Mouse (Mus musculus) limb, embryonic 14.5 days (tissue): ENCODE measurements around the gene Galnt10. TPM values are rescaled to one million over a fixed set of nuclear protein-coding genes. Genes with fewer than 3 reads are reported as not detected.
"Not testable (repeated sequence)": the region's sequence is repeated elsewhere in the genome, so short reads cannot be mapped to it uniquely, and the experiment has no call there.

Source experiments
- ATAC-seq: fragments of 200-750 bp; cut with Nextera tagmentation; 2 replicates; pipeline ENCODE4 v1.8.0; 2017; ENCODE audit warnings: low read depth, moderate number of reproducible peaks, moderate TSS enrichment; ENCODE audit not compliant: low FRiP score
- DNase-seq: peaks from one replicate; pipeline ENCODE4 v3.0.0-alpha.2; 2015; ENCODE audit warnings: low spot score
- H3K27ac ChIP-seq: fragments of 300-500 bp; sonication (generic); replicated peaks from 2 replicates; pipeline ENCODE4 v1.5.1; 2014; ENCODE audit warnings: low read depth, mild to moderate bottlenecking, low read length, moderate library complexity, mixed read lengths
- H3K27me3 ChIP-seq: fragments of 300-500 bp; sonication (generic); 2 replicates; pipeline ENCODE4 v1.6.1; 2014; ENCODE audit warnings: low read length, mixed read lengths; ENCODE audit not compliant: control insufficient read depth, insufficient read depth
- H3K36me3 ChIP-seq: fragments of 300-500 bp; sonication (generic); 2 replicates; pipeline ENCODE4 v1.6.1; 2014; ENCODE audit warnings: mild to moderate bottlenecking, low read length, moderate library complexity, mixed read lengths; ENCODE audit not compliant: control insufficient read depth, insufficient read depth
- H3K4me1 ChIP-seq: fragments of 300-500 bp; sonication (generic); 2 replicates; pipeline ENCODE4 v1.6.1; 2014; ENCODE audit warnings: antibody characterized with exemption, low read length, mixed read lengths; ENCODE audit not compliant: control insufficient read depth, insufficient read depth
- H3K4me2 ChIP-seq: fragments of 300-500 bp; sonication (generic); replicated peaks from 2 replicates; pipeline ENCODE4 v1.6.1; 2014; ENCODE audit warnings: low read depth, mild to moderate bottlenecking, low read length, moderate library complexity; ENCODE audit not compliant: severe bottlenecking
- H3K4me3 ChIP-seq: fragments of 300-500 bp; sonication (generic); replicated peaks from 2 replicates; pipeline ENCODE4 v1.5.1; 2014; ENCODE audit warnings: low read length
- H3K9ac ChIP-seq: fragments of 300-500 bp; sonication (generic); 2 replicates; pipeline ENCODE4 v1.6.1; 2014; ENCODE audit warnings: mild to moderate bottlenecking, low read depth, low read length, moderate library complexity; ENCODE audit not compliant: severe bottlenecking
- H3K9me3 ChIP-seq: fragments of 300-500 bp; sonication (generic); 2 replicates; pipeline ENCODE4 v1.6.1; 2016; ENCODE audit warnings: low read length; ENCODE audit not compliant: control insufficient read depth
- POLR2A ChIP-seq: fragments of 200-500 bp; IDR thresholded peaks from 2 replicates; pipeline ENCODE4 v1.8.0; 2012; ENCODE audit warnings: inconsistent platforms, mild to moderate bottlenecking, moderate library complexity, borderline replicate concordance; ENCODE audit not compliant: insufficient read depth, insufficient read length; ENCODE audit errors: extremely low read depth
- WGBS: fragments of 180-500 bp; shearing (Covaris S2); extraction: QIAGEN DNeasy Blood & Tissue Kit; methylation state at CpG from one replicate; pipeline ENCODE4 v1.1.7; 2014; 5-methylcytosine and 5-hydroxymethylcytosine counted together
- polyA plus RNA-seq, 2 experiments: library from polyadenylated mRNA; depleted of rRNA in 1 of 2; stranded (reverse) in 1 of 2; unstranded in 1 of 2; fragments of >200 nt; fragmentation: Nextera tagmentation in 1 of 2; extraction: Ambion mirVana in 1 of 2; gene quantifications; 2 replicates each; pipeline versions ENCODE4 v1.2.1 to v1.2.3; 2012 to 2014

Galnt10 gene
- polyA plus RNA-seq, 2 experiments: 24.4 to 26.5 TPM

DNA sequence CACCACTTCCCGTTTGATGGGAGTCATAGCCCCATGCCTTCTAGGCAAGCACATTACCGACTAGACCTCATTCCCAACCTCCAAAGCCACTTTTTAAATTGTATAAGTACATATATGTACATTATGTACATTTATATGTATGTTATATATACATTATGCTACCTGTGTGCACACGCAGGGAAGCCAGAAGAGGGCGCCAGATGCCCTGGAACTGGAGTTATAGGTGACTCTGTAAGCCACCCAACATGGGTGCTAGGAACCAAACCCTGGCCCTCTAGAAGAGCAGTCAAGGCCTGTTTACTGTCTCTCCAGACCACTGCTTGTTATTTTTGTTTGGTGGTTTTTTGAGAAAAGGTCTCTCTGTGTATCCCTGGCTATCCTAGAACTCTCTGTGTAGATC is 172.9 kb downstream of the Galnt10 start:
- no peak for TF ChIP-seq POLR2A
- DNase-seq: no peak
- no peak overlapping the region for H3K9ac ChIP-seq
- no peaks in the 10 kb centered on the region for H3K9me3 ChIP-seq
- no peak overlapping the region for H3K4me2 ChIP-seq
- H3K36me3 ChIP-seq: no peaks in the 10 kb centered on the region
- H3K4me3 ChIP-seq: no peak overlapping the region
- H3K27me3 ChIP-seq: no peaks in the 10 kb centered on the region
- H3K4me1 ChIP-seq: no peaks in the 10 kb centered on the region
- no peak for ATAC-seq
- no peak overlapping the region for H3K27ac ChIP-seq
- WGBS: 75% methylated on average over 4 of the region's 4 CpGs

GRCm38 (mm10) chr11:57819999-57820581 is 174.8 kb downstream of the Galnt10 start:
- peak; percentile 80 for DNase-seq
- ATAC-seq: peak; percentile 61; the same call in 1 of the 2 replicates
- H3K27ac ChIP-seq: no peak overlapping the region
- peaks cover 10% of the 10 kb centered on the region for H3K4me1 ChIP-seq
- H3K9ac ChIP-seq: no peak overlapping the region
- peaks cover 4% of the 10 kb centered on the region; the same call in 1 of the 2 replicates for H3K27me3 ChIP-seq
- no peak overlapping the region for H3K4me2 ChIP-seq
- WGBS: 27% methylated on average over 9 of the region's 9 CpGs
- H3K9me3 ChIP-seq: no peaks in the 10 kb centered on the region
- H3K36me3 ChIP-seq: no peaks in the 10 kb centered on the region
- TF ChIP-seq POLR2A: no peak
- H3K4me3 ChIP-seq: no peak overlapping the region

GRCm38 (mm10) chr11:57823159-57823558 is 177.9 kb downstream of the Galnt10 start:
- WGBS: 98% methylated on average over 2 of the region's 2 CpGs

GRCm38 (mm10) chr11:57823714-57824113 is 178.5 kb downstream of the Galnt10 start:
- 61% methylated on average over 7 of the region's 7 CpGs for WGBS
- Histone ChIP-seq H3K4me3 (no peak overlapping the region), H3K9ac (no peak overlapping the region), H3K9me3 (no peaks in the 10 kb centered on the region), H3K4me1 (peaks cover 26% of the 10 kb centered on the region), H3K36me3 (no peaks in the 10 kb centered on the region), H3K27ac (no peak overlapping the region), H3K4me2 (no peak overlapping the region), H3K27me3 (peaks cover 26% of the 10 kb centered on the region)
- TF ChIP-seq POLR2A: no peak
- ATAC-seq: no peak
- no peak for DNase-seq

More at GRCm38 (mm10) chr11:57823159-57823558, 177.9 kb downstream of the Galnt10 start:
- not testable (repeated sequence) for H3K4me2 ChIP-seq, H3K36me3 ChIP-seq, H3K4me3 ChIP-seq, ATAC-seq, H3K9me3 ChIP-seq, H3K27ac ChIP-seq, DNase-seq, H3K9ac ChIP-seq
- peaks cover 22% of the 10 kb centered on the region for H3K4me1 ChIP-seq
- peaks cover 21% of the 10 kb centered on the region for H3K27me3 ChIP-seq

DNA sequence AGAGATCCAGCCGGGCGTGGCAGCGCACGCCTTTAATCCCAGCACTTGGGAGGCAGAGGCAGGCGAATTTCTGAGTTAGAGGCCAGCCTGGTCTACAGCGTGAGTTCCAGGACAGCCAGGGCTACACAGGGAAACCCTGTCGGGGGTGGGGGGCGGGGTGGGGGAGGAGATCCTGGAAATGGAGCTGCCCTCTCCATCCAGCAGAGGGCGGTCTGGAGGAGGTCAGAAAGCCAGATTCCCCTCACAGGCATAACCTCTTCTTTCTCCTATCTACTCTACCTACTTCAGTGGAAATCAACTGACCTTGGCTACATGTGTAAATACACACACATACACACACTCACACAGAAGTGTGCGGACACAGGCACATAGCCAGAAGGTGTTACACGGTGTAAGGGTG is 180.0 kb downstream of the Galnt10 start:
- Histone ChIP-seq H3K27me3 (peaks cover 41% of the 10 kb centered on the region), H3K4me1 (peaks cover 31% of the 10 kb centered on the region)
- H3K4me2 ChIP-seq, H3K36me3 ChIP-seq, ATAC-seq, H3K27ac ChIP-seq, H3K9ac ChIP-seq, DNase-seq, H3K4me3 ChIP-seq, H3K9me3 ChIP-seq: not testable (repeated sequence)
- 55% methylated on average over 11 of the region's 11 CpGs for WGBS
